Mouse (Mus musculus) CD4-positive naive resting alpha-beta T cell, adult 76 days (primary cell): ENCODE results near the gene Olfr862. TPM values are rescaled to one million over a fixed set of nuclear protein-coding genes. Genes with fewer than 3 reads are reported as not detected.

Experiments used
- total RNA-seq: library from RNA; stranded (reverse); gene quantifications from one replicate; pipeline ENCODE4 v1.2.4, GENCODE M21; 2023

Olfr862 gene
- not detected for total RNA-seq

GRCm38 (mm10) chr9:19887904-19888303 lies at the start of gene Olfr862:
Gene Olfr862 (minus strand): TSS chr9:19888004.

GRCm38 (mm10) chr9:19916565-19916964 lies 28.8 kb upstream of the Olfr862 start, which contains the start of gene Olfr77:
Gene Olfr77 (plus strand): TSS chr9:19916865.

DNA sequence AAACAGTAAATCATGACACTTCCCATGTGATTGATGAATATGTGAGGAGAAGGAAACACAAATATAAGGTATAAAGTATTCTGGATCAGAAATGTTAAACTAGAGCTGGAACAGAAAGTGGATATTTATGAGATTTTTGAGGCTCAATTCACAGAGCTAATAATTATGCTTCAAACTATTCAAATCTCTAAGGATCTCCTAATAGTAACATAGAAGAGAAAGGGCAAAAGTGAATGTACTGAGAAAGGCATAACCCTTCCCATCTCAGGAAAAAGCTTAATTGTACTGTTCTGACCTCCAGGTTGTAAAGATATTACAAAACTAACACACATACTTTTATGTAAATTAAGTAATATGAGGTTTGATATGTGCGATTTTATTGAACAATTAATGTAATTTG lies 38.2 kb downstream of the Olfr862 start, which contains the start of gene Olfr860:
Olfr860 (minus strand) TSS at position 101 of the 400 bp plus-strand sequence.

Other genes starting within 250 kb of the Olfr862 start
- gene Olfr857, start 178.6 kb downstream of the Olfr862 start, total RNA-seq, result not detected
- not detected for gene Olfr58, start 107.7 kb downstream of the Olfr862 start, total RNA-seq
- not detected for gene Olfr859, start 83.1 kb downstream of the Olfr862 start, total RNA-seq
- gene Olfr860, start 38.3 kb downstream of the Olfr862 start, total RNA-seq, result not detected
- not detected for gene Olfr77, start 28.9 kb upstream of the Olfr862 start, total RNA-seq
- not detected for gene Olfr866, start 140.0 kb upstream of the Olfr862 start, total RNA-seq
- not detected for gene Olfr867, start 169.6 kb upstream of the Olfr862 start, total RNA-seq
- gene Olfr868, start 210.6 kb upstream of the Olfr862 start, total RNA-seq, result not detected
- gene Olfr869, start 241.0 kb upstream of the Olfr862 start, total RNA-seq, result not detected